Mouse (Mus musculus) small intestine, adult 2 months (tissue): ENCODE measurements around the gene Tox4. TPM values are rescaled to one million over a fixed set of nuclear protein-coding genes. Genes with fewer than 3 reads are reported as not detected.

Experiments used
- H3K27ac ChIP-seq: fragments of 200-500 bp; 2 replicates; pipeline ENCODE4 v1.5.1; 2012; ENCODE audit warnings: low read depth, low read length, control low read depth, inconsistent platforms; ENCODE audit not compliant: insufficient read depth
- H3K27me3 ChIP-seq: fragments of 200-500 bp; 2 replicates; pipeline ENCODE4 v1.6.1; 2012; ENCODE audit warnings: mild to moderate bottlenecking, moderate library complexity, low read length, inconsistent platforms; ENCODE audit not compliant: control insufficient read depth, insufficient read depth
- H3K36me3 ChIP-seq: fragments of 200-500 bp; 2 replicates; pipeline ENCODE4 v1.6.1; 2012; ENCODE audit warnings: mild to moderate bottlenecking, low read length, control low read depth, inconsistent platforms; ENCODE audit not compliant: control insufficient read depth, insufficient read depth
- H3K4me1 ChIP-seq: fragments of 200-500 bp; 2 replicates; pipeline ENCODE4 v1.6.1; 2012; ENCODE audit warnings: low read length, inconsistent platforms, mixed read lengths; ENCODE audit not compliant: control insufficient read depth, insufficient read depth, insufficient read length
- H3K4me3 ChIP-seq: fragments of 200-500 bp; 2 replicates; pipeline ENCODE4 v1.5.1; 2012; ENCODE audit warnings: low read depth, mild to moderate bottlenecking, control low read depth, inconsistent platforms, low read length, moderate library complexity
- CTCF ChIP-seq: fragments of 200-500 bp; IDR thresholded peaks from 2 replicates; pipeline ENCODE4 v1.5.1; 2012; ENCODE audit warnings: low read depth, mild to moderate bottlenecking, control low read depth, inconsistent platforms, low read length, moderate library complexity, mixed read lengths; ENCODE audit not compliant: insufficient replicate concordance, insufficient read length; ENCODE audit errors: extremely low read depth
- POLR2A ChIP-seq: fragments of 200-500 bp; IDR thresholded peaks from 2 replicates; pipeline ENCODE4 v1.6.1; 2012; ENCODE audit warnings: low read depth, mild to moderate bottlenecking, control low read depth, inconsistent platforms, low read length, moderate library complexity
- WGBS: fragments of 180-500 bp; shearing (Covaris S2); methylation state at CpG from one replicate; pipeline ENCODE4 v1.1.7; 2018; 5-methylcytosine and 5-hydroxymethylcytosine counted together
- polyA plus RNA-seq: library from polyadenylated mRNA; depleted of rRNA; stranded (reverse); fragments of >200 nt; gene quantifications from 2 replicates; pipeline ENCODE4 v1.2.3, GENCODE M21; 2012

The Tox4 gene
- polyA plus RNA-seq, 1 experiment = 26.0 TPM

- H3K27ac ChIP-seq = no peak overlapping the region
- peaks cover 13% of the 10 kb centered on the region for H3K27me3 ChIP-seq
- TF ChIP-seq POLR2A (no peak), CTCF (no peak)
- H3K4me1 ChIP-seq = peaks cover 5% of the 10 kb centered on the region; the same call in 1 of the 2 replicates
- no peaks in the 10 kb centered on the region for H3K36me3 ChIP-seq
- 58% methylated on average over 8 of the region's 8 CpGs for WGBS
- no peak overlapping the region for H3K4me3 ChIP-seq
Observed at GRCm38 (mm10) chr14:52314808-52315150, 35.8 kb downstream of the Tox4 start.

DNA sequence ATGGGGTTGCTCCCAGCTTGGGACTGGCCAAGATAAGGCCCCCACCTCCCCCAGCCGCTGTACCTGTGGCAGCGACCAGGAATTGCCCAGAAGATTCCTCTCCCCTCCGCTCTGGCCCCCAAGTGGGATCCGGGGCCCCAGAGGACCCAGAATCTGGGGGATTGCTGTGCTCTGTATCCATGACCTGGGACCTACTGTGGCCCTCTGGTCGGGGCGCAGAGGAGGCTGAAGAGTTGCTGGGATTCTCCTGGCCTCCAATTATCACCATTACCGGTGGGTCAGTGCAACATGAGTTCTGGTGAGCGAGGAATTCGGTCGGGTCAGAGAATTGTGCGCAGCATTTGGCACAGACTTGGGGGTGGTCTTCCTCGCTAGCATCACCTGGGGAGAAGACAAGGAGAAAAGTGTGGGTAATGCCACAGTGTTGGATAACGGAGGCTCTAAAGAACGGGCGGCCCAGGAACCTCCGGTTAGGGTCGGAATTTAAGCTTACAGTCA, 36.4 kb downstream of the Tox4 start:
- peak overlapping the region; percentile 88 for H3K4me3 ChIP-seq
- H3K27ac ChIP-seq = no peak overlapping the region
- H3K4me1 ChIP-seq = peaks cover 5% of the 10 kb centered on the region; the same call in 1 of the 2 replicates
- no peak for TF ChIP-seq CTCF
- TF ChIP-seq POLR2A = no peak
- H3K27me3 ChIP-seq = peaks cover 13% of the 10 kb centered on the region
- WGBS = 14% methylated on average over 17 of the region's 17 CpGs
- no peaks in the 10 kb centered on the region for H3K36me3 ChIP-seq

DNA sequence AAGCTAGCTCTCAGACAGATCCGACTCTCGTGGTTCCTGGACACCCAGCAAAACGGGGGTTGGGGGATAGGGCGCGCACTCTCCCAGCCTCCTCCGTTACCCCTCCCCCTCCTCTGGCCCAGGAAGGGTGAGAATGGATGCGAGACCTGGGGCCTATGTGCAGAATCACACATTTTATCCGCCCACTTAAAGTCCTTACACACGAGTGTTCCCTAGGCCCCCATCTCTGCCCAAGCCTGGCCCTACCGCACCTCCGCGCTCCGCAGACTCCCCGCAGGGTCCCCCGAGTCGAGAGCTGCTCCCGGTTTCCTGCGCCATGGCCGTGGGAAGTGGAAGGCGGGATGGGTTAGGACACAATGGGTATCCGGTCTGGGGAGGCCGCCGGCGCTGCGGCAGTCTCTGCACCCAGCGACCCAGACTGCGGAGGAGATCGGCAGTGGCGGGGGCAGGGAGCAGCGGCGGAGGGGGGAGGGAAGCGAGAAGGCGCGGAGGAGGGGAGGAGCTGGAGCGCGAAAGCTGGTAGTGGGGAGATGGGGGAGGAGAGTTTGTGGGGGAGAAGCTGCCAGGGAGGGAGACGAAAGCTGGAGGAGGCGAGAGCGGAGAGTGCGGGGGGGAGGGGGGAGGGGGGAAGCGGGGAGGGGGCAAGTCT, 37.0 kb downstream of the Tox4 start:
- WGBS = under 1% methylated on average over 30 of the region's 41 CpGs
- peak overlapping the region; percentile 88 for H3K4me3 ChIP-seq
- peak overlapping the region; percentile 9; the same call in 1 of the 2 replicates for H3K27ac ChIP-seq
- H3K4me1 ChIP-seq = peaks cover 5% of the 10 kb centered on the region; the same call in 1 of the 2 replicates
- H3K27me3 ChIP-seq = peaks cover 13% of the 10 kb centered on the region
- no peaks in the 10 kb centered on the region for H3K36me3 ChIP-seq
- TF ChIP-seq POLR2A (no peak), CTCF (no peak)

- H3K4me3 ChIP-seq = peak overlapping the region; percentile 88
- H3K27me3 ChIP-seq = peaks cover 13% of the 10 kb centered on the region
- WGBS = 33% methylated on average over 16 of the region's 16 CpGs
- peaks cover 5% of the 10 kb centered on the region; the same call in 1 of the 2 replicates for H3K4me1 ChIP-seq
- H3K36me3 ChIP-seq = no peaks in the 10 kb centered on the region
- no peak for TF ChIP-seq POLR2A
- no peak for TF ChIP-seq CTCF
- no peak overlapping the region; the same call in 1 of the 2 replicates for H3K27ac ChIP-seq
Observed at GRCm38 (mm10) chr14:52316441-52317225, 37.7 kb downstream of the Tox4 start.

DNA sequence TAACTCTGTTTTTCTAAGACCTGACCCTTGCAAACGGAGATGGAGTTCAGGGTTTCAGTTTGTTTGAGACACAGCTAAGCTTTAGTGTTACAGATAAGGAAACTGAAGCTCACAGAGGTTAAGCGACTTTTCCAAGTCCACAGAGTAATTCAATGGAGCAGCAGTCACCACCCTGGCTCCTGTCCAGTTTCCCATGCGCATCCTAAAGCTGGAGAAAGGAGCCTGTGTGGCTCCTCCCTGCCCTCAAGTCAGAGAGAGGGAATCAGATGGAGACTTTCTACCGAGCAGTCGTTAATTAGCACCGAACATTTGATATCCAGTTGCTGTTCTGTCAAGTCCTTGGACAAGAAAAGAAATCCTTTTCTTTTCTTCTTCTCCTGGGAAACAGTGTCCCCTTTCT, 40.4 kb downstream of the Tox4 start:
- Histone ChIP-seq H3K36me3 (no peaks in the 10 kb centered on the region), H3K27me3 (peaks cover 13% of the 10 kb centered on the region), H3K27ac (no peak overlapping the region), H3K4me1 (peaks cover 5% of the 10 kb centered on the region; the same call in 1 of the 2 replicates), H3K4me3 (no peak overlapping the region)
- TF ChIP-seq POLR2A = no peak
- TF ChIP-seq CTCF = no peak
- 41% methylated on average over 6 of the region's 6 CpGs for whole genome bisulfite sequencing

- Histone ChIP-seq H3K27ac (no peak overlapping the region), H3K4me1 (no peaks in the 10 kb centered on the region), H3K27me3 (peaks cover 27% of the 10 kb centered on the region), H3K4me3 (no peak overlapping the region), H3K36me3 (no peaks in the 10 kb centered on the region)
- no peak for TF ChIP-seq POLR2A
- no peak for TF ChIP-seq CTCF
- 22% methylated on average over 4 of the region's 4 CpGs for WGBS
Observed at GRCm38 (mm10) chr14:52325890-52326289, 46.9 kb downstream of the Tox4 start.

- Histone ChIP-seq H3K27ac (no peak overlapping the region), H3K36me3 (no peaks in the 10 kb centered on the region), H3K4me3 (no peak overlapping the region), H3K4me1 (no peaks in the 10 kb centered on the region), H3K27me3 (peaks cover 30% of the 10 kb centered on the region)
- 8% methylated on average over 14 of the region's 14 CpGs for WGBS
- TF ChIP-seq POLR2A = no peak
- TF ChIP-seq CTCF = no peak
Observed at GRCm38 (mm10) chr14:52327375-52327901, 48.5 kb downstream of the Tox4 start.
